Mouse (Mus musculus) ES-E14 (cell line): ENCODE results near the gene Dnah8. TPM values are rescaled to one million over a fixed set of nuclear protein-coding genes. Genes with fewer than 3 reads are reported as not detected.

Source experiments
- DNase-seq: peaks from one replicate; pipeline ENCODE4 v3.0.0-alpha.2; 2013; ENCODE audit warnings: low read depth, low spot score
- H3K27ac ChIP-seq: 2 replicates; pipeline ENCODE4 v1.5.1; 2012; ENCODE audit warnings: low read depth, mild to moderate bottlenecking, low read length, moderate library complexity, mixed read lengths; ENCODE audit not compliant: poor library complexity, insufficient read depth, severe bottlenecking
- H3K36me3 ChIP-seq: 2 replicates; pipeline ENCODE4 v1.6.1; 2012; ENCODE audit warnings: mild to moderate bottlenecking, low read length, moderate library complexity, mixed read lengths; ENCODE audit not compliant: control insufficient read depth, poor library complexity, insufficient read depth, severe bottlenecking
- H3K4me1 ChIP-seq, 2 experiments: fragments of 150-350 bp in 1 of 2; sonication (generic) in 1 of 2; 2 replicates each; pipeline ENCODE4 v1.6.1; 2012; ENCODE audit warnings: low read length in 2 of 2, mild to moderate bottlenecking in 1 of 2, mixed read lengths in 1 of 2; ENCODE audit not compliant: control insufficient read depth in 2 of 2, insufficient read depth in 2 of 2, poor library complexity in 1 of 2
- H3K4me3 ChIP-seq, 2 experiments: fragments of 150-350 bp in 1 of 2; sonication (generic) in 1 of 2; 2 replicates each; pipeline ENCODE4 v1.5.1; 2012; ENCODE audit warnings: low read length in 2 of 2, low read depth in 1 of 2, mild to moderate bottlenecking in 1 of 2, mixed read lengths in 1 of 2; ENCODE audit not compliant: insufficient read depth in 1 of 2, poor library complexity in 1 of 2, severe bottlenecking in 1 of 2
- H3K9ac ChIP-seq: 2 replicates; pipeline ENCODE4 v1.6.1; 2012; ENCODE audit warnings: low read depth, mild to moderate bottlenecking, low read length, mixed read lengths; ENCODE audit not compliant: poor library complexity, insufficient read depth, severe bottlenecking
- H3K9me3 ChIP-seq: fragments of 150-350 bp; sonication (generic); 2 replicates; pipeline ENCODE4 v1.6.1; 2012; ENCODE audit warnings: low read depth, mild to moderate bottlenecking, low read length; ENCODE audit not compliant: control insufficient read depth, insufficient read depth
- CHD2 ChIP-seq: IDR thresholded peaks from 2 replicates; pipeline ENCODE4 v1.6.1; 2014; ENCODE audit warnings: mild to moderate bottlenecking, low read depth, low read length, inconsistent platforms
- HCFC1 ChIP-seq: IDR thresholded peaks from 2 replicates; pipeline ENCODE4 v1.6.1; 2012; ENCODE audit warnings: low read length, inconsistent platforms, borderline replicate concordance; ENCODE audit not compliant: insufficient read depth
- MAFK ChIP-seq: IDR thresholded peaks from 2 replicates; pipeline ENCODE4 v1.6.1; 2014; ENCODE audit warnings: mild to moderate bottlenecking, low read depth, low read length, inconsistent platforms; ENCODE audit not compliant: insufficient read depth
- ZC3H11A ChIP-seq: IDR thresholded peaks from 2 replicates; pipeline ENCODE4 v1.6.1; 2012; ENCODE audit warnings: low read depth, mild to moderate bottlenecking, inconsistent platforms, low read length, borderline replicate concordance
- ZNF384 ChIP-seq: IDR thresholded peaks from 2 replicates; pipeline ENCODE4 v1.6.1; 2012; ENCODE audit warnings: low read depth, low read length, inconsistent platforms
- in situ Hi-C, 2 experiments: fragments of 600-800 bp; cut with MboI; formaldehyde crosslinking; loops; one replicate each; pipeline ENCODE4 v1.15.1; 2025; ENCODE audit warnings: low sequenced_read_pairs in 2 of 2, inconsistent platforms in 1 of 2; ENCODE audit not compliant: unreplicated experiment in 2 of 2
- total RNA-seq: library from RNA; depleted of rRNA; stranded (reverse); fragments of 300-350 nt; gene quantifications from 2 replicates; pipeline ENCODE4 v1.2.3, GENCODE M21; 2012

Dnah8 gene
- total RNA-seq, 1 experiment: 19.5 TPM

GRCm38 (mm10) chr17:30690181-30690580 lies 66.0 kb downstream of the Dnah8 start:
- Histone ChIP-seq H3K4me3 (no peak overlapping the region), H3K27ac (no peak overlapping the region), H3K9me3 (no peaks in the 10 kb centered on the region), H3K9ac (no peak overlapping the region), H3K36me3 (peaks cover 9% of the 10 kb centered on the region; the same call in 1 of the 2 replicates), H3K4me1 (peaks cover 0 to 2% of the 10 kb centered on the region in 2 experiments; a peak in 1 of 4 replicates)
- no peak for DNase-seq
- in situ Hi-C loops: no loop called here
- TF ChIP-seq CHD2 (no peak), MAFK (no peak), HCFC1 (no peak), ZC3H11A (no peak), ZNF384 (no peak)

DNA sequence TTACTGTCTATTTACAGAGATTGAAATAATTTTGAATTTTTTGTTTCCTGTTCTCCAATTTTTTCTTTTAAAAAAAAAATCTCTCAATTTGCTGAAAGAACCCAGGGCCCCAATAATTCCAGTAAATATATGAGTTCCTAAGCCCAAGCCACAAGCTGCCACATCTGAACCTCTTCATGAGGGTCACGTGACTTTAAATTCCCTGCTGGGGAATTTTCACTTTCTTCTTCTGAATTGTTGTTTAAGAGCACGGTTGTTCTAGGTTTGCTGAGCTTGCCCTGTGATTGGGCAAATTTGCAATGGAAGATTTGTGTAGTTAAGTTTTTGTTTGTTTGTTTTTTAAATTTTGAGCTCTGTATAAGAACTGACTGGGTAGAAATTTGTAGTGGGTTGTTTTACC lies 67.3 kb downstream of the Dnah8 start:
- Histone ChIP-seq H3K4me1 (peaks cover 4 to 5% of the 10 kb centered on the region in 2 experiments; a peak in 2 of 4 replicates), H3K4me3 (no peak overlapping the region), H3K36me3 (peaks cover 12% of the 10 kb centered on the region; the same call in 1 of the 2 replicates), H3K27ac (no peak overlapping the region), H3K9ac (no peak overlapping the region), H3K9me3 (no peaks in the 10 kb centered on the region)
- TF ChIP-seq MAFK: no peak
- no peak for TF ChIP-seq ZNF384
- no peak for TF ChIP-seq CHD2
- no peak for TF ChIP-seq HCFC1
- in situ Hi-C loops: no loop called here
- no peak for DNase-seq

DNA sequence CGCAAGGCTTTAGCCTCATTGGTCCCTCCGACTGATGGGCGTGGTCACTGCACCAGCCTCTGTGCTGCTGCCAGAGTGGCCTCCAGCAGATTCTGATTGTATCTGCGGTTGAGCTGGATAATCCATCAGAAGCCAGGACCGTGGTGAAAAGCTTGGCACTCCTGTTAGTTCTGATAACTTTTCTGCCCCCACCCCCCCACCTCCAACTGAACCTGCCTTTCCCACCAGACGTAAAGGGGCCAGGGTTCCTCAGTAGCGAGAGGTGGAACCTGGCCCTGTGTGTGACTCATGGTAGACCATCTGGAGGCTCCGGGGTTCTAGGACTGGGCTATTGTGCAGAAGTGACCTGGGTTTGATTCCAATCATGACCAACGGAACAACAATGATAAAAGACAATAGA lies 70.1 kb downstream of the Dnah8 start:
- Histone ChIP-seq H3K9ac (no peak overlapping the region), H3K36me3 (peaks cover 12% of the 10 kb centered on the region; the same call in 1 of the 2 replicates), H3K4me1 (peaks cover 5 to 8% of the 10 kb centered on the region in 2 experiments; a peak in 2 of 4 replicates), H3K4me3 (no peak overlapping the region), H3K27ac (no peak overlapping the region), H3K9me3 (no peaks in the 10 kb centered on the region)
- in situ Hi-C loops: no loop called here
- DNase-seq: no peak
- TF ChIP-seq ZC3H11A (no peak), ZNF384 (no peak), HCFC1 (no peak), CHD2 (no peak), MAFK (no peak)

DNA sequence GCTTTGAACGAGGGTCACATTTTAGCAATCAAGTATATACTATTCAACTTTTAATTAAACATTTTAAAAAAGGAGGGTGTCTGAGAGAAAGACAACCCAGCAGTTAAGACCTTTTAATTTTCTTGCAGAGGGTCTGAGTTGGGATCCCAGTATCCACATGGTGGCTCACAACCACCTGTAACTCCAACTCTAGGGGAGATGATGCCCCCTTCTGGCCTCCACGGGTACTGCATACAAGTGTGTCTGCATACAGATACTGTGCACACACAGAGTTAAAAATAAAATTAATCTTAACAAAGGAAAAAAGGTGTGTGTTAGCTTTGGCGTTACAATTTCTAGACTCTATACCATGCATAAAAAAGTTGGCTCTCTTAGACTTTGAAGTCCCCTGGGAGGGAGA lies 90.6 kb downstream of the Dnah8 start:
- DNase-seq: peak; percentile 77
- Histone ChIP-seq H3K4me3 (no peak overlapping the region), H3K4me1 (no peaks in the 10 kb centered on the region), H3K9ac (no peak overlapping the region), H3K9me3 (no peaks in the 10 kb centered on the region), H3K27ac (no peak overlapping the region), H3K36me3 (peaks cover 8% of the 10 kb centered on the region; the same call in 1 of the 2 replicates)
- in situ Hi-C loops: no loop called here
- TF ChIP-seq ZNF384 (no peak), CHD2 (no peak), ZC3H11A (0 out of 2 replicates have a peak, but pooled peaks have one; percentile 22), HCFC1 (no peak), MAFK (no peak)

DNA sequence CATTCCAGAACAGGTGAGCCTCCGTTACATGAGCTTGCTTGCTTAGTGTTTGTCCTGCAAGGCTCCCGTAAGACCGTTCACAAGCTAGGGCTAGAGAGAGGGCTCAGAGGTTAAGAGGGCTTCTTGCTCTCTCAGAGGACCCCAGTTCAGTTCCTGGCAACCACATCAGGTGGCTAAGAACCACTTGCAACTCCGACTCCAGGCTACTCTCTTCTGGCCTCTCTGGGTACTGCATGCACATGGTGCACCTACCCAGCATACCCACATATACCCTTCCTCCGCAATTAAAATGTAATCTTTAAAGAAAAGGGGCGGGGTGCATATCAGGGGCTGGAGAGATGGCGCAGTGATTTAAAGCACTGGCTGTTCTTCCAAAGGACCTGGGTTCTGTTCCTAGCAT lies 94.0 kb downstream of the Dnah8 start:
- no peak overlapping the region for H3K4me3 ChIP-seq
- in situ Hi-C loops: no loop called here
- no peaks in the 10 kb centered on the region for H3K9me3 ChIP-seq
- no peak overlapping the region for H3K27ac ChIP-seq
- H3K36me3 ChIP-seq: peaks cover 14% of the 10 kb centered on the region
- TF ChIP-seq HCFC1 (no peak), MAFK (no peak), CHD2 (no peak)
- no peaks in the 10 kb centered on the region for H3K4me1 ChIP-seq
- no peak for DNase-seq
- no peak overlapping the region for H3K9ac ChIP-seq
